Mouse (Mus musculus): ENCODE data around the gene Chn1.

The Chn1 gene

GRCm38 (mm10) chr2:73746375-73746770 lies 28.8 kb downstream of the Chn1 start:
- no peak for DNase-seq (ENCODE audit: low read depth, low spot score)

GRCm38 (mm10) chr2:73745647-73746374 lies 29.3 kb downstream of the Chn1 start:
- no peak for DNase-seq (ENCODE audit: low read depth, low spot score)

DNA sequence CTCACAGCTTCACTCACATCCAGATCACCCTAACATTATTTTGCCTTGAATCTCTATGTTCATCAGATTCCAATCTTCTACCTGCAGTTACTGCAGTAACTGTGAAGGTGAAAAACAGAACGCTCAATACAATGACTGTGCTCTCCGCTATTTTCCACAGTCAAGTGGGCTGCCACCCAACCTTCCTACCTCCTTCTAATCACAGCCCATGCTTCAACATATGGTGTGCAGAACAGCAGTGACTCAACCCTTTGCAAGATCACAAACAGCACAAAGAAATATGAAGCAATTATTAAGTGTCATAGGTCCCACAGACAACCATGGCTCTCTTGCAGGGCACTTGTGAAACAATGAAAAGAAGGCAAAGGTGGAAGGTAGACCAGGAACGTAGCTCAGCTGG lies 33.9 kb downstream of the Chn1 start:
- no peak for DNase-seq (ENCODE audit: low read depth, low spot score)

- no peak for DNase-seq (ENCODE audit: low read depth, low spot score)
These were observed 47.3 kb downstream of the Chn1 start for GRCm38 (mm10) chr2:73727868-73728267.

DNA sequence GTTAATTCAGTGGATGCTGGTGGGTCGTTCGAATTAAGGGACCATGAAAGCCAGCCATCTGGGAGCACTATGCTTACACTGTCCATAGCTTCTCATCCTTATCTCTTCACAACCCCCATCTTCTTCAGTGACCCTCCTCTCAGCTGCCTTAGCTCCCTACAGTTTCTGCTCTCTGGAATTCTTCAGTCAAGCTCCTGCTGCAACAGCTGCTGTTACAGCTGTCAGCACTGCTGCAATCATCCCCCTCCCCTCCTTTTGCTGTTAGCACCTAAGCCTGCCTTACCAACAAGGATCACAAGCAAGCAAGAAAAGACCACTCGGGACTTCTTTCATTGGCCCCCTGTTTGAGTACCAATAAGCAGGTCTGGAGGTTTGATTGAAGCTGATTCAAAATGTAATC lies 50.2 kb downstream of the Chn1 start:
- no peak for DNase-seq (ENCODE audit: low read depth, low spot score)

DNA sequence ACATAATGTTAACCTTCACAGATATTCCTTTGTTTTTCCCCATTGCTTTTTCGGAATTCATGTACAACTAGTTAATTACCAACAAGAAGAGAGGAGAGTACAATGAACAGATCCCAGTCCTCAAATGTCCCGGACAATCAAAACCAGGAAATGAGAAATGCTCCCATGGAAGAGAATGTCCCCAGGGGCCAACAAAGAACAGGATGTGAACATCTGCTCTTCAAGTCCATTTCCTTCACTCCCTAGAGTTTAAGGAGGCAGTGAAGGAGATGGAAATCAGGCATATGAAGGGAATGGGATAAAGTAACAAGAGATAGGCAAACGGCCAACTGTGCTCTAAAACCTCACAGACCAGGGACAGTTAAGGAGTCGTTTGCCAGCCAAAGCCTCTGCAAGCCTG lies 53.3 kb downstream of the Chn1 start:
- peak; percentile 74 for DNase-seq (ENCODE audit: low read depth, low spot score)

DNA sequence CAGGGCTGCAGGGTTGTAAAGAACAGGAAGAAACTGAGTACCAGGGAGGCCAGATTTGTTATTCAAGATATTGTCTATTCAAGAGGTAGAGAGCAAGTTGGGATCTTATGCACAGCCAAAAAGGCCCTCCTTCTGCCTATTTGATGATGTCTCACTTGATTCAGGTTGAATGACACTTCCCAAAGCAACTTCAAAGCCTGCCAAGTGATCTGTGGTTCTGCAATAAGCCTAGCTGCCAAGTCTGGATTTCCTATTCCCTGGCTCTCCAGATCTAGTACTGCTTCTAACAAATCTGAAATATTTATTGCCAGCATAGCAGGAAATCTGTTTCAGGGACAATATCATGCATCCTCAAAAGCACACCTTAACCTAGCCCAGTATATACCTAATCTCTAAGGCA lies 62.7 kb downstream of the Chn1 start:
- no peak for DNase-seq (ENCODE audit: low read depth, low spot score)

- DNase-seq (ENCODE audit: low read depth, low spot score) = no peak
These were observed 82.1 kb downstream of the Chn1 start for GRCm38 (mm10) chr2:73693045-73693444.

GRCm38 (mm10) chr2:73690783-73691604 lies 84.2 kb downstream of the Chn1 start:
- DNase-seq (ENCODE audit: low read depth, low spot score) = no peak

DNA sequence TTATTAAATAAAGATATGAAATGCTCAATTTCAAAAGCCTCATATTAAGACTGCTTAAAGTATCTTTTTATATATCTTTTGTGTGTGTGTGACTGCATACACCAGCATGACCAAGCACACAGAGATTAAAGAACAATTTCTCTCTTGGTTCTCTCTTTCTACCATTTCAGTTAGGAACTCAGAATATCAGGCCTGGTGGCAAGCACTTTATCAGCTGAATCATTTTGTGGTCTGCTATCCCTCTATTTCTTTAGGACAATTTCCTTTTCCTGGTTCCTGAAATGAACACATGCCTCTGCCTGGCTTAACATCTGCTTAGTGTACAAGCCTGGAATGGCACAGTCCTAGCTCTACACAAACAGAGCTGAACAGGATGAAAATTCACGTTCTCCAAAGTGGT lies 92.6 kb downstream of the Chn1 start:
- no peak for DNase-seq (ENCODE audit: low read depth, low spot score)

DNA sequence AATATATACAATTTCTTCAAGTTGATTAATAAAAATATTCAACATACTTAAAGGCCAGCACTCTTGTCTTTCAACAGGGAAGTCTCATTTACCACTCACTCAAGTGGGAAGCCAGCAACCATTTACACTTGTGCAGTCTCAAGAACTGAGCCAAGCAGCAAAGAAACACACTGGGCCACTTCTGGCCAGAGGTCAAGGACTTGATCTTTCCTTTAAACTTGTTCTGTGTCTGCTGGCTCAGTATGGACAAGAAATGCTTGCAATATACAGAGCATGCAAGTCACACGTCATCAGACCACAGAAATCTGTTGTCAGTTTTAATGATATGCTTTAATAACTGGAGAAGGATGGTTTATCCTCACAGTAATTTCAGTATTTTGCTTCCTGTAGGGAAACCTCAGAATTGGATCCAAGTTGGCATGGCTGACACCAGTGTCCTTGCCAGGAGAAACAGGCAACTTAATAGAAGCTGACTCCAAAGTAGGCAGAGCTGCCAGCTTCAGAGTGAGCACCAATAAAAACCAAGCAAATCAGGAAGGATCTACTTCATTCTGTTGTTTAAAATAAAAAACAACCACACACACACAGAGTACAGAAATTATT lies 94.6 kb downstream of the Chn1 start:
- no peak for DNase-seq (ENCODE audit: low read depth, low spot score)

DNA sequence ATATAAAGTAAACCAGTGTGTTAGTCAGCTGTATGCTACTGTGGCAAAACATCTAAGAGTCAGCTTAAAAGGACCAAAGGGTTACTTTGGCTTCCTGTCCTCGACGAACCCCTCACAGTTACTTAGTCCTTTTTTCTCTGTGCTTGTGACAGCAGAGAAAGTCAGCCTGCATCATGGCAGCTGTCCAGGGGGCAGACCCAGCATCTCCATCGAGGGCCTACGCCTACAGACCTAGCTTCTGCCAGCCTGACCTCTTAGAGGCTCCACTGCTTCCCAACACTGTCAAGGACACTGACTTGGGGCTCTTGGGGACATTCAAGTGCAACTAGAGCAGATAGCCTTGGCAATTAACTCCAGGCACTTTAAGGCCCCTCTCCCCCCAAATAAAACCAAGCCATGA lies 106.5 kb downstream of the Chn1 start:
- DNase-seq (ENCODE audit: low read depth, low spot score) = no peak

DNA sequence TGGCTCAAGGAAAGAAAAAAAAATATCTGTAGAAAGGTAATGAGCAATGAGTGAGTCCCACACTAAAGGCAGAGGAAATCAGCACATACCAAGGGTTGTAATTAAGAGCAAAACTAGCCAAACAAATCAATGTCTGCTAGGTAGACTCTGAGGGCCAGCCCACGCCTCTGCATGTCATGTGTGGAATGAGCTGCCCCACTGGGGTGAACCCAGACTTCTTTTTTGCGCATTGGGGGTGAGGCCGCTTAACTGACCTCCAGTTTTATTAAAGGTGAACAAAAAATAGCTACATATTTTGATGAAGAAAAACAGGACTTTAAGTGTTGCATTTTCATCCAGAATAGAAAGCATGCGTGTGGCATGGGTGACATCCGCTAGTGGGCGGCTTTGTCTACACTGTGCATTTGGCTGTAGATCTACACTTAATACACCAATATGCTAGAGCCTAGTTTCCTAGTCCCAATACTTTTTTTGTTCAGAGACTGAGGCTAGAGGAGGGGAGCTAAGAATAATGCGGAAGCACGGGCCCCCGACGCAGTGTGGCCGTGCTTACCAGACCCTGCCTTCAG lies 114.5 kb downstream of the Chn1 start:
- DNase-seq (ENCODE audit: low read depth, low spot score) = no peak

- DNase-seq (ENCODE audit: low read depth, low spot score) = peak; percentile 50
These were observed 115.2 kb downstream of the Chn1 start for GRCm38 (mm10) chr2:73659726-73660565.

DNA sequence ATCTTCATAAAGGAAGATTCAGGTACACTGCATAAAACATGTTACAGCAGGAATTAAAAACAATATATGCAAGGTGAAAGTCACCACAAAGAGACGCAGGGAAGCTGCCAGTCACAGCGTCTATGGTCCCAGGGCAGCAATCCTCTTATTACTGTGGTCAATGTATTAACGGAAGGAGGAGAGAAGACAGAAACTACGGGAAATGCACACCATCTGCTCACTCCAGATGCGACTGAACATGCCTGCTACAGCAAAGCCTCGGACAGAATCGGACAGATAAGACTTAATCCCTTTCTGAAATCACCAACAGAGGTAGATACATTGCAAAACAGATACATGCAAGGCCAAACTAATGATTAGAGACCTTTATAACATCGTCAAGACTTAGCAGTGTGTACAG lies 116.1 kb downstream of the Chn1 start:
- DNase-seq (ENCODE audit: low read depth, low spot score) = no peak

- no peak for DNase-seq (ENCODE audit: low read depth, low spot score)
These were observed 117.2 kb downstream of the Chn1 start for GRCm38 (mm10) chr2:73657961-73658360.

DNA sequence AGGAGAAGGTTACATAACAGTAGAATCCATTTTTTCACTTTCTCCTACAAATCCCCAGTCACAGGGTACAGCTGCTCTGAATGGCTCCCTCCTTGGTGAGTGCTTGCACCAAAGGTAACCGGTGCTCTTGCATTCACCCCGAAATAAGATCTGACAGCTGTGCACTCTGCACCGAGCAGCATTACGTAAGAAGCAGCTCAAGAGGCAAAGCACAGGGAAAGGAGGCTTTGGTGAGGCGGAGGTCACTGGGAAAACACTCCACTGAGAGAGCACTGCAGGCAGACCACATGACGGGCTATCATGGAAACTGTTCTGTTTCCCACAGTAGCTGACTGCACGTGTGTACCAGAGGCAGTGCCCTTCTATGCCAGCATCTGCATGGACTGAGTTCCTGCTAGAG lies 118.0 kb downstream of the Chn1 start:
- no peak for DNase-seq (ENCODE audit: low read depth, low spot score)

DNA sequence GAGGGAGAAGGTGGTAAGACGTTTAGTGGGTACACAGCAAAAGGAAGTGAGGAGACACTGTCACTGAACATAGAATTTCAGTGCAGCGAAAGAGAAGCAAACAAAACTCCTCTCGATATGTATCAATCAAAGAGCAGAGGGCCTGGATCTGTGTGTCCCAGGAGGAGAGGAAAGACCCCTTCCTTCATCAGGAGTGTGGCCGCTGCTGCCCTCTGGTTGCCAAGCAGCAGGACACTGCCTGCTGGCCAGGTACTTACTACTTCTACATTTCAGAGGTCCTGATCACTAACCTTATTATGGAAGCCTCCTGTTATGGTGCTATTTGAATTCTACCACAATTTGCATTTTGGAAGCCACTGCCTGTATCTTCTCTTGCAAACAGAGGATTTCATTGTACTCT lies 119.5 kb downstream of the Chn1 start:
- DNase-seq (ENCODE audit: low read depth, low spot score) = no peak

DNA sequence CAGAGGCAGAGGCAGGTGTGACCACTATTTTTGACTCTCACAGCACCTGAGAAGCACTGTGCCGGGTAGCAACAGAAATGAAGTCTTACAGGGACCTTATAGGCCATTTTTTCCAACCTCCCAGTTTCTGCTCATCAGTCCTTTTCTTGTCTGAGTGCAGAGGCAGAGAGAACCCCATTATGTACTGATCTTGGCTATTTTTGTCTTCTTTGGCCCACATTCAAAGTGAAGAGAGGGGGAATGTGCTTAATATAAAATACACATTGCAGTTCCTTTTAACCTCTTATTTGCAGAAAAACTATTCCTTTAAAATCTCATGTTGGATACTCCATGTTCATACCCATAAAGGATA lies 120.3 kb downstream of the Chn1 start:
- DNase-seq (ENCODE audit: low read depth, low spot score) = no peak

GRCm38 (mm10) chr2:73654059-73654891 lies 120.9 kb downstream of the Chn1 start:
- no peak for DNase-seq (ENCODE audit: low read depth, low spot score)

GRCm38 (mm10) chr2:73637688-73638087 lies 137.5 kb downstream of the Chn1 start:
- DNase-seq (ENCODE audit: low read depth, low spot score) = no peak

Data from R1 (cell line).